Mouse (Mus musculus) liver, embryonic 11.5 days (tissue): ENCODE measurements around the gene 1190005I06Rik. TPM values are rescaled to one million over a fixed set of nuclear protein-coding genes. Genes with fewer than 3 reads are reported as not detected.
"Not testable (repeated sequence)": the region's sequence is repeated elsewhere in the genome, so short reads cannot be mapped to it uniquely, and the experiment has no call there.

Experiments
- ATAC-seq: fragments of 200-750 bp; cut with Nextera tagmentation; replicated peaks from 2 replicates; pipeline ENCODE4 v1.8.0; 2017; ENCODE audit warnings: moderate number of reproducible peaks, mild to moderate bottlenecking, moderate TSS enrichment, moderate library complexity; ENCODE audit not compliant: low FRiP score
- DNase-seq: peaks from one replicate; pipeline ENCODE4 v3.0.0-alpha.2; 2017; ENCODE audit warnings: low spot score
- H3K27ac ChIP-seq: fragments of 300-500 bp; sonication (generic); 2 replicates; pipeline ENCODE4 v1.5.1; 2014; ENCODE audit warnings: mild to moderate bottlenecking, low read depth, low read length, control low read depth
- H3K27me3 ChIP-seq: fragments of 300-500 bp; sonication (generic); replicated peaks from 2 replicates; pipeline ENCODE4 v1.6.1; 2014; ENCODE audit warnings: low read length, mixed read lengths; ENCODE audit not compliant: control insufficient read depth, insufficient read depth
- H3K36me3 ChIP-seq: fragments of 300-500 bp; sonication (generic); 2 replicates; pipeline ENCODE4 v1.6.1; 2014; ENCODE audit warnings: mild to moderate bottlenecking, low read length, moderate library complexity, mixed read lengths; ENCODE audit not compliant: control insufficient read depth, insufficient read depth
- H3K4me1 ChIP-seq: fragments of 300-500 bp; sonication (generic); replicated peaks from 2 replicates; pipeline ENCODE4 v1.6.1; 2014; ENCODE audit warnings: low read length, mixed read lengths; ENCODE audit not compliant: control insufficient read depth, insufficient read depth
- H3K4me2 ChIP-seq: fragments of 300-500 bp; sonication (generic); 2 replicates; pipeline ENCODE4 v1.6.1; 2014; ENCODE audit warnings: mild to moderate bottlenecking, control low read depth, moderate library complexity
- H3K4me3 ChIP-seq: fragments of 300-500 bp; sonication (generic); 2 replicates; pipeline ENCODE4 v1.5.1; 2014; ENCODE audit warnings: low read depth, low read length, control low read depth
- H3K9ac ChIP-seq: fragments of 300-500 bp; sonication (generic); 2 replicates; pipeline ENCODE4 v1.6.1; 2014; ENCODE audit warnings: low read depth, low read length, control low read depth
- H3K9me3 ChIP-seq: fragments of 300-500 bp; sonication (generic); 2 replicates; pipeline ENCODE4 v1.6.1; 2016; ENCODE audit warnings: low read length, inconsistent platforms, mixed read lengths; ENCODE audit not compliant: control insufficient read depth
- WGBS: fragments of 180-500 bp; shearing (Covaris S2); extraction: QIAGEN DNeasy Blood & Tissue Kit; methylation state at CpG from one replicate; pipeline ENCODE4 v1.1.7; 2014; 5-methylcytosine and 5-hydroxymethylcytosine counted together
- polyA plus RNA-seq: library from polyadenylated mRNA; unstranded; fragments of >200 nt; fragmentation: Nextera tagmentation; extraction: Ambion mirVana; gene quantifications from 2 replicates; pipeline ENCODE4 v1.2.1, GENCODE M21; 2014

1190005I06Rik gene
- polyA plus RNA-seq, 1 experiment from 2014 or later = 4.1 TPM

DNA sequence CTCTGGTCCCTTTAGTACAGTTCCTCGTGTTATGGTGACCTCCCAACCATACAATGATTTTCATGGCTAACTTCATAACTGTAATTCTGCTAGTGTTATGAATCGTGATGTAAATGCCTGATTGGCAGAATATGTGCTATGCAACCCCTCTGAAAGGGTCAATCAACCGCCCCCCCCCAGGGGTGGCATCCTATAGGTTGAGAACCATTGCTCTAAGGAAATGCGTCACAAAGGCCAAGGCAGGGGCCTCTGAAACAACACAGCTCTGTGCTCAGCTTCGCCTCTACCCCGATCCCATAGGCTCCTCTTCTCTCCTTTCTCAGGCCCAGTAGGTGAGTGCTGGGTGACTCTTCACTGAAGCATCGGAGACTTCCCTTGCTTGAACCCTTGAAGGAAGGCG lies 38.2 kb upstream of the 1190005I06Rik start:
- 74% methylated on average over 8 of the region's 8 CpGs for WGBS
- Histone ChIP-seq H3K9me3 (no peaks in the 10 kb centered on the region), H3K27ac (peak overlapping the region; percentile 53; the same call in 1 of the 2 replicates), H3K4me3 (no peak overlapping the region), H3K9ac (no peak overlapping the region), H3K36me3 (no peaks in the 10 kb centered on the region), H3K4me2 (no peak overlapping the region), H3K27me3 (peaks cover 4% of the 10 kb centered on the region), H3K4me1 (peaks cover 5% of the 10 kb centered on the region; the same call in 1 of the 2 replicates)
- no peak for DNase-seq
- no peak for ATAC-seq

DNA sequence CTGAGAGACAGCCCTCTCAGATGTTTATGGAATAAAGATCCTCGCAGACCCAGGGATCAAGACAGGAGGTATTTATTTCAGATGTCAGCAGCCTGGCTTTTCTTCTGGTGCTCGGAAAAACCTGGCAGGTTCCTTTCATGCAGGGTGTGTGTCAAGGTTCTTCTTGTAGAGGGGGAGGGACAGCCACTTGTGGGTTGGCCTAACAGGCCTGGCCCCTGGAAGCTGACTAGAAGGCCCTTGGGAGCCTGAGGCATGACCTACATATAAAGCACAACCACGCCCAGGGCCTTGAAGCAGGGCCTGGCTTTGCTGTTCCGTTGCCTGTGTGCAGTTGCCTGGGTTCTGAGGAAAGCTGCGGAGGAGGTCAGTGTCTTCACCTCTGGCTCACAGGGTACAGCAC lies 37.7 kb upstream of the 1190005I06Rik start:
- Histone ChIP-seq H3K4me1 (peaks cover 6% of the 10 kb centered on the region), H3K4me2 (no peak overlapping the region), H3K9me3 (no peaks in the 10 kb centered on the region), H3K27me3 (peaks cover 4% of the 10 kb centered on the region), H3K27ac (peak overlapping the region; percentile 53; the same call in 1 of the 2 replicates), H3K36me3 (no peaks in the 10 kb centered on the region), H3K9ac (no peak overlapping the region), H3K4me3 (no peak overlapping the region)
- 66% methylated on average over 5 of the region's 5 CpGs for WGBS
- ATAC-seq (no peak), DNase-seq (no peak)

DNA sequence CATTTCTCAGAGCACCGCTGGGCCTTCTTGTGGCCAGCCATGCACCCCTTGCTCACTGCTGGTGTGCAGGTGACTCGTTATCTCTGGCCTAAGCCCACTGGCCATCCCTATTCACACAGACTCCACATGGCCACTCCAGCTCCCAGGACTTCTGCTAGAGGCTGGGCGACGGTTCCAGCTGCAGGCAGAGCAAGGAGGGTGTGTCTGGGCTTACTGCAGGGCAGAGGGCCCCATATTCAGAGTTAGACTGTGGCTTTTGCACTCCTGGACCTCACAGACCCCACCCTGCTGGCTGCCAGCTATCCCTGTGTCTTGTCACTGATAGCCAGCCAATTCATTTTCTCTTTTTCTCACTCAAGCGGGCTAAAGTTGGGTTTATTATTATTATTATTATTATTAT lies 36.6 kb upstream of the 1190005I06Rik start:
- Histone ChIP-seq H3K4me3 (no peak overlapping the region), H3K4me1 (peaks cover 14% of the 10 kb centered on the region), H3K9ac (no peak overlapping the region), H3K27me3 (peaks cover 4% of the 10 kb centered on the region), H3K36me3 (no peaks in the 10 kb centered on the region), H3K27ac (no peak overlapping the region), H3K9me3 (no peaks in the 10 kb centered on the region), H3K4me2 (no peak overlapping the region)
- DNase-seq = no peak
- 51% methylated on average over 5 of the region's 5 CpGs for WGBS
- ATAC-seq = no peak

DNA sequence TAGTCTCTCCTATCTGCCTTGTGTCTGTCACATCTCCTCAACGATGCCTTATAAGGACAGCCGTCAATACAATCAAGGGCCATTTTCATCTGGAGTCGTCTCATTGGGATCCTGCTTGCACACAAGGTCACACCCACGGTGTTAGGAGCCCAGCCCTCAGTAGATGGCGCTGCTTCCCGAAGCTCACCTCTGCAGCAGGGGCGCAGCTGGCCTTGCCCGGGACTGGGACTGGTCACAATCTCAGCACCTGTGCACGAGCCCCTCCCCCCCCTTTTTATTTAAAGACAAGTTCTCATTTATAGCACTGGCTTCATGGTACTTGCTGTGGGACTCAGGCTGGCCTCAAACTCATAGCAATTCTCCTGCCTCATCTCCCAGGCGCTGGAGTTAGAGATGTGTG lies 36.2 kb upstream of the 1190005I06Rik start:
- Histone ChIP-seq H3K9me3 (no peaks in the 10 kb centered on the region), H3K4me3 (no peak overlapping the region), H3K36me3 (no peaks in the 10 kb centered on the region), H3K27me3 (peaks cover 2% of the 10 kb centered on the region; the same call in 1 of the 2 replicates), H3K27ac (no peak overlapping the region), H3K9ac (no peak overlapping the region), H3K4me2 (no peak overlapping the region), H3K4me1 (peaks cover 14% of the 10 kb centered on the region)
- peak; percentile 65 for DNase-seq
- WGBS = 16% methylated on average over 10 of the region's 10 CpGs
- ATAC-seq = peak; percentile 56

DNA sequence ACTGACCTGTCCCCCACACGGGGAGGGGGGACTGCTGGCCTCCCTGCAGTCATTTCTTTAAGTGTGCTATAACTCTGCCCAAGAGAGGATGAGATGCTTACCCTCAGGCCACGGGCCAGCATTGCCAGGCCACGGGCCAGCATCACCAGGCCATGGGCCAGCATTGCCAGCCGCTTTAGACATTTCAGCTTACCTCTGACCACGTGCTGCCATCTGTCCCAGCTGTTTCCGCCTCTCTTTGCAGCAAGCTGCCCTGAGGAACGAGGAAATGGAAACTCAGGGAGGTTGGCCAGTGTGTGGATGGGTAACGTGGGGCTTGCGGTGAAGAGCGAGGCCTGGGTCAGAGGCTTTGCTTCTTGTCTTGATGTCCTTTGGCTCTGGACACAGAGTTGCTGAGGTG lies 33.7 kb upstream of the 1190005I06Rik start:
- no peak for ATAC-seq
- H3K4me2 ChIP-seq = no peak overlapping the region
- H3K27ac ChIP-seq = no peak overlapping the region
- H3K4me1 ChIP-seq = peaks cover 14% of the 10 kb centered on the region
- H3K4me3 ChIP-seq = no peak overlapping the region
- no peaks in the 10 kb centered on the region for H3K27me3 ChIP-seq
- no peaks in the 10 kb centered on the region for H3K36me3 ChIP-seq
- H3K9me3 ChIP-seq = no peaks in the 10 kb centered on the region
- 76% methylated on average over 10 of the region's 10 CpGs for WGBS
- no peak overlapping the region for H3K9ac ChIP-seq
- no peak for DNase-seq

DNA sequence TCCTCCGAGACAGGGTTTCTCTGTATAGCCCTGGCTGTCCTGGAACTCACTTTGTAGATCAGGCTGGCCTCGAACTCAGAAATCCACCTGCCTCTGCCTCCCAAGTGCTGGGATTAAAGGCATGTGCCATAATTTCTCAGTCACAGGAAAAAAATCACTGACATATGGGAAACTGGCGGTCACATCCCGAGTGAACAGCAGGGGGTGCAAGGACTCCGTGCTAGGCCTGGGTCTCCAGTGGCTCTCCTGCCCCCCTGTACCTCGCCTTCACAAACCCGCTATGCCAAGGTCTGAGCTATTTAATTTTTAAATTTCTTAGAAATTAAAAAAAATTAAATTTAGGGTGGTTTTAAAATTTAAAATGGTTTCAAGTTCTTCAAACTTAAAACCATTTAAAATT lies 33.0 kb upstream of the 1190005I06Rik start:
- ATAC-seq, H3K9ac ChIP-seq, H3K4me2 ChIP-seq, H3K4me3 ChIP-seq, DNase-seq, H3K9me3 ChIP-seq, H3K27me3 ChIP-seq, H3K27ac ChIP-seq, H3K36me3 ChIP-seq: not testable (repeated sequence)
- H3K4me1 ChIP-seq = peaks cover 14% of the 10 kb centered on the region
- WGBS = 51% methylated on average over 7 of the region's 7 CpGs

DNA sequence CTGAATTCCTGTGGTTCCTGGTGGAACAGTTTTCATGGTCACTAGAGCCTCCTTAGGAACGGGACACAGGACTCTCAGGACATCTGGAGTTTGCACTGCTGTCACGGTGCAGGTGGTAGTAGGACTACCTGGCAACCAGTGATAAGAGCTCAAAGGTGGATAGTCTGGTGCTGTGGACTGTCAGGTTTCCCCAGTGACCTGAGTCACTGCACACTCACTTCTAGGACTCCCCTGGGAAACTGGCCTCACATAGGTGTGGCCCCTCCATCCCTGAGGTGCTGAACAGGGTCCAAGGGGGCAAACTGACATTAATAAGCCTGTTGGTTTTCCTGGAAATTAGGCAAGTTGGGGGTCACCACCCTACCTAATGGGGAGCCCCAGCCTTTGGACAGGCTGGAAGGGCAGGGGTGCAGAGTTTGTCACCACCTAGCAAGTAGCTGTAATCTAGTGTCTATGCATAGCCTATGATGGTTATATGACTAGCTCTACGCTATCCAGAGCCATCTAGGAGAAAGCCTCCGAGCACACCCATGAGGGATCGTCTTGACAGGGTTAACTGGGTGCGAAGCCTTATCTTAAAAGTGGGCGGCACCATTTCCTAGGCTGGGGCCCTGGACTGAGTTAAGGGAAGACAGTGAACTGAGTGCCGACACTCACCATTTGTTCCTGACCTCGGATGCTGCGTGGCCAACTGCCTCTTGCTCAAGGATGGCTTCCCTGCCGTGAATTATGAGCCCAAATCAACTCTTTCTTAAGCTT lies 32.4 kb upstream of the 1190005I06Rik start:
- Histone ChIP-seq H3K9me3 (no peaks in the 10 kb centered on the region), H3K4me3 (no peak overlapping the region), H3K9ac (no peak overlapping the region), H3K27ac (no peak overlapping the region), H3K4me2 (no peak overlapping the region), H3K36me3 (no peaks in the 10 kb centered on the region), H3K27me3 (no peaks in the 10 kb centered on the region), H3K4me1 (peaks cover 14% of the 10 kb centered on the region)
- DNase-seq (no peak), ATAC-seq (peak; percentile 69)
- 23% methylated on average over 11 of the region's 11 CpGs for WGBS

DNA sequence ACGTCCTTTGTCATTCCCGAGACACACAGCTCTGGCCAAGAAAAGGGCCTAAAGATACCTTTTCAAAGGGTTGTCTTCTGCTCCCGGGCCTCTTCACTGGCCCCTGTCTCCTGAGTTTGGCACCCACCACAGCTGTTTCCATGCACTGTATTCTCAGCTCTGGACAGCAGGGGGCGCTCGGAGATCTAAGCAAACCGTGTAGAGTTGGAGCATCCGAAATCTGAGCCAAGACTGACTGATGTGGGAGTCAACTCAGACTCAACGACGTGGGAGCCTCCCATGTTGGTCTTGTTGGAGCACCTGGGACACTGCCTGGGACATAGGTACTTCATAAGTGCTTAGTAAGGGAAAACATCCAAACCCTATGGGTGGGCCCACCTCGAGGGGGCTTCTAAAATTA lies 31.0 kb upstream of the 1190005I06Rik start:
- ATAC-seq (0 out of 2 replicates have a peak, but pooled peaks have one; percentile 13), DNase-seq (peak; percentile 79)
- 14% methylated on average over 10 of the region's 10 CpGs for WGBS
- Histone ChIP-seq H3K4me2 (no peak overlapping the region), H3K4me3 (no peak overlapping the region), H3K27ac (no peak overlapping the region), H3K27me3 (no peaks in the 10 kb centered on the region), H3K9ac (no peak overlapping the region), H3K4me1 (peaks cover 8% of the 10 kb centered on the region), H3K9me3 (no peaks in the 10 kb centered on the region), H3K36me3 (peaks cover 4% of the 10 kb centered on the region)

DNA sequence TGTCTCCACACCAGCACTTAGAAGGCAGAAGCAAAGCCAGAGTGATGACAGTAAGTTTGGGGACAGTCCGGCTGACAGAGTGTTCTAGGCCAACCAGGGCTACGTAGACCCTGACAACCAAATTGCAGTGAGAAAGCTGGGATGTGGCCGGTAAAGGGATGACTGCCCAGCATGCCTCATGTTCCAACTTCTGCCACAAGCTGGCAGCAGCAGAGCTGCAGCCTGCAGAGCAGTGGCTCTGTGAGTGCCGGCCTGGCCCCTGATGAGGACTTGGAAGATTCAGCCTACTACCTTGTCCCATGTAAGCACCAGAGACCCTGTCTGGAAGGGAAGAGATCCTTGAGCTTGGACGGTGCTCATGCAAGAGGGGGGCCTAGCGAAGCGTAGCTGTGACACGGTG lies 28.3 kb upstream of the 1190005I06Rik start:
- no peak for ATAC-seq
- Histone ChIP-seq H3K4me3 (no peak overlapping the region), H3K4me2 (no peak overlapping the region), H3K9ac (no peak overlapping the region), H3K36me3 (peaks cover 26% of the 10 kb centered on the region), H3K4me1 (peaks cover 11% of the 10 kb centered on the region), H3K9me3 (no peaks in the 10 kb centered on the region), H3K27ac (no peak overlapping the region), H3K27me3 (no peaks in the 10 kb centered on the region)
- no peak for DNase-seq
- WGBS = 78% methylated on average over 8 of the region's 8 CpGs
